Mouse (Mus musculus) left cerebral cortex, adult 2 months (tissue): ENCODE data around the gene Pkd1l3. TPM values are rescaled to one million over a fixed set of nuclear protein-coding genes. Genes with fewer than 3 reads are reported as not detected.
A peak's percentile ranks its signal among the peaks of the same experiment; 100 is the strongest.

Source experiments
- DNase-seq, 2 experiments: peaks; one replicate each; pipeline ENCODE4 v3.0.0; 2021 to 2022; ENCODE audit warnings: low spot score in 2 of 2, mixed read lengths in 1 of 2; ENCODE audit errors: extremely low spot score in 1 of 2
- H3K27ac ChIP-seq: fragments of 200-600 bp; 2 replicates; pipeline ENCODE4 v1.8.1; 2022
- H3K4me3 ChIP-seq: fragments of 200-600 bp; 2 replicates; pipeline ENCODE4 v1.8.1; 2022
- CTCF ChIP-seq: fragments of 200-600 bp; IDR thresholded peaks from 2 replicates; pipeline ENCODE4 v1.8.1; 2022; ENCODE audit warnings: antibody characterized with exemption, mild to moderate bottlenecking, moderate library complexity
- intact Hi-C: fragments of 180-260 bp; cut with DNase I; formaldehyde crosslinking; loops from one replicate; pipeline ENCODE4 v1.15.1; 2025
- total RNA-seq, 2 experiments: library from RNA; stranded (reverse); gene quantifications; 2 replicates each; pipeline ENCODE4 v1.2.3; 2021

Pkd1l3 gene
- total RNA-seq, 2 experiments from 2014 or later = 0.68 to 0.91 TPM

DNA sequence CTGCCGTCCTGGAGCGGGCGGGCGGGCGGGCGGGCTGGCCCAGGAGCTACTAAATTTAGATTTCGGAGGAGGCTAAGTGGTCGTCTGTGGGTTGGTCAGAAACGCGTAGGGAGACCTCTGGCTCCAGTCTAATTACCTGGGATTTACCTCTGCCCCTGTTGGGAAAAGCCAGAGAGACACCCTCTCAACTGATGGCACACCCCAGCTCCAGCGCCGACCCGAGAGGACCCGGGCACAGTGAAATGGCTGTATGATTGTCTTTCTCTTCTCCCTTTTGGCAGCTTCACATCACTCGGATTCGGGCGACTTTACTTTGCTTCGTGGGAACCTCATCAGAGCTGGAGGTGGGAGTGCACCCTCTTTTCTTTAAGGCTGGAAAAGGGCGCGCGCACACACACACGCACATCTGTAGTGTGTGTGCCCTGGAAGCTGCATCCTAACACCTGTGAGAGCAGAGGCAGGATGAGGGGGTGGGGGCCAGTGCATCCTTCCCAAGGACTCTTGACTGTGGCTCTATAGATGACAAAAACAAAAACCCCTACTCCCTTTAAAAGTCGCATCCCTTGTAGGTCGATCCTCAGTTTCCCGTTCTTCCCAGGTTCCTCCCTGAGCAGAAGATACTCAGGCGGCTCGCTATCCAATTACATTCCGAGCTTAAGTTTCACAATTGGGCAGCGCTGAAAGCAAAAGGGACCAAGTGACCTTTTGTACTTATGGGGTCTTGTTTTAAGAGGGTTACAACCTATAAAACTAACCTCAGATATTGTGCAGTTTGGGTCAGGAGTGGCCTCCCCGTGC lies 92.0 kb downstream of the Pkd1l3 start:
- peak overlapping the region; percentile 80 for H3K4me3 ChIP-seq
- no peak for TF ChIP-seq CTCF
- intact Hi-C loops = loop anchor here (2.0 kb wide), 1 partner anchor 73 kb away; the partner anchor contains the start of gene Ap1g1
- peak overlapping the region; percentile 88 for H3K27ac ChIP-seq
- DNase-seq = peak; percentile 29 to 30

DNA sequence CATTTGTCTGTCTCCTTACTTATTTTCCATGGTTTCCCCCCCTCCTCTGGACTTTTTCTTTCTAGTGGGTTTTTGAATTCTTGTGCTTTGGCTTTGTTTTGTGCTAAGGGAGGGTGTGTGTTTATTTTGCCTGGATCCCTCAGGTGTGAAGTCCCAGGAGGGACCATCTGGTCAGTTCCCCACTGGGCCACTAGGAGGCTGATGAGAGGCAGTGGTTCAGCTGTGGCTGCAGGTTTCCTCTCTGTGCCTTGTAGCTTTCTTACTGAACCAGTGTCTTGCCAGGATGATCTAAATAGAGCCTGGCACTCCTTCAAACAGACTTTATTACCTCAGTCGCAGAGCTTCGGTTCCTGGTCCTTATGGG lies 92.5 kb downstream of the Pkd1l3 start:
- Histone ChIP-seq H3K27ac (no peak overlapping the region), H3K4me3 (peak overlapping the region; percentile 80)
- peak; percentile 68 to 79 for DNase-seq
- TF ChIP-seq CTCF = peak; percentile 92
- intact Hi-C loops = loop anchor here (2.0 kb wide), 1 partner anchor 72 kb away; the partner anchor contains the start of gene Ap1g1

- Histone ChIP-seq H3K27ac (no peak overlapping the region), H3K4me3 (no peak overlapping the region)
- no peak for TF ChIP-seq CTCF
- intact Hi-C loops = loop anchor here (2.0 kb wide), 1 partner anchor 71 kb away; the partner anchor contains the start of gene Ap1g1
- no peak for DNase-seq
Observed at GRCm38 (mm10) chr8:109707921-109708320, 93.6 kb downstream of the Pkd1l3 start.

DNA sequence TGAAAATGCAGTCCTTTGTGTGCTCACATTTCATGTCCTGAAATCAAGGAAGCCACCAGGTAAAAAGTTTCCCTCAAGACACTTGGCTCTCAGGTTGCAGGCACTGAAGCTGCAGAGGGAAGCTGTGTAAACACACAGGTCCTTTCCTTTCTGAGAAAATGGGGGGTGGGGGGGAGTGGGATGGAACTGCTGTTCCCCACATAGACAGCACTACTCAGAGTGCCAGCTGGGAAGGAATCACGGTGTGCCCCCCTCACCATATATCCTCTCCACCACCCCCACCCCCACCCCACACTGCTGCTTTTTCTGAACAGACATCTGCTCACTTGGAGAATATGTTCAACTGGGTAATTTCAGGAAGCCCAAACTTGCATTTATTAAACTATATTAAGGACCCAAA lies 98.2 kb downstream of the Pkd1l3 start:
- no peak for TF ChIP-seq CTCF
- Histone ChIP-seq H3K27ac (no peak overlapping the region), H3K4me3 (no peak overlapping the region)
- intact Hi-C loops = no loop called here
- no peak for DNase-seq

- TF ChIP-seq CTCF = no peak
- Histone ChIP-seq H3K4me3 (no peak overlapping the region), H3K27ac (no peak overlapping the region)
- no peak for DNase-seq
- intact Hi-C loops = no loop called here
Observed at GRCm38 (mm10) chr8:109714961-109715360, 100.6 kb downstream of the Pkd1l3 start.

Other genes starting within 250 kb of the Pkd1l3 start
- under 1 TPM; 0.32 to 0.42 TPM for gene Pmfbp1, start 120.5 kb upstream of the Pkd1l3 start, total RNA-seq
- gene Dhx38, start 48.7 kb upstream of the Pkd1l3 start, total RNA-seq = 10 to 100 TPM; 31.0 to 31.1 TPM
- 10 to 100 TPM; 14.8 to 16.2 TPM for gene Txnl4b, start 48.6 kb upstream of the Pkd1l3 start, total RNA-seq
- not detected for gene Hp, start 35.3 kb upstream of the Pkd1l3 start, total RNA-seq
- 10 to 100 TPM; 14.0 to 18.6 TPM for gene Dhodh, start 5.8 kb upstream of the Pkd1l3 start, total RNA-seq
- 10 to 100 TPM; 70.0 to 72.1 TPM for gene Ist1, start 78.7 kb downstream of the Pkd1l3 start, total RNA-seq
- gene Zfp821, start 91.0 kb downstream of the Pkd1l3 start, total RNA-seq = 10 to 100 TPM; 41.7 to 46.5 TPM
- 10 to 100 TPM; 34.8 to 39.1 TPM for gene Atxn1l, start 123.2 kb downstream of the Pkd1l3 start, total RNA-seq
- gene Ap1g1, start 164.0 kb downstream of the Pkd1l3 start, total RNA-seq = 10 to 100 TPM; 80.8 to 85.0 TPM